Mouse (Mus musculus) kidney, adult 18-20 months (tissue): ENCODE data around the gene Kcne4.

ENCODE experiments used
- DNase-seq: peaks from one replicate; pipeline ENCODE4 v3.0.0; 2021

Kcne4 gene

DNA sequence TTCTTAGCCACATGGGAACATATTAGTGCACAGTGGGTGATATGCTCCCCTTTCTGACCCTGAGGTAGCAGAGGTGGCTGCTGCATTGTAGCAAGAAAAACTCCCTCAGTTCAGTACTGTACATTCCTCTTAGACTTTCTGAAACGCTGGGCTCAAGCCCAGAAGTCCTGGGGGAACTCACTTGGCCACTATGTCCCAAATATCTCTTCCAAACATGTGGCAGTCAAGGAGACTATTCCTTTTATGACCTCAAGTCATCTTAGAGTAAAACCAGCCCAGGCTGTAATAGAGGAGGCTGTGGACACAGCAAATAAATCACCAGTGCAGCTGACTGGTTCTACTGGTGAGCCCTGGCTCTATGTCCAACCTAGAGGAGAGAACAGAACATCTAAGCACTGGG, 45.7 kb downstream of the Kcne4 start:
- DNase-seq, result no peak

DNA sequence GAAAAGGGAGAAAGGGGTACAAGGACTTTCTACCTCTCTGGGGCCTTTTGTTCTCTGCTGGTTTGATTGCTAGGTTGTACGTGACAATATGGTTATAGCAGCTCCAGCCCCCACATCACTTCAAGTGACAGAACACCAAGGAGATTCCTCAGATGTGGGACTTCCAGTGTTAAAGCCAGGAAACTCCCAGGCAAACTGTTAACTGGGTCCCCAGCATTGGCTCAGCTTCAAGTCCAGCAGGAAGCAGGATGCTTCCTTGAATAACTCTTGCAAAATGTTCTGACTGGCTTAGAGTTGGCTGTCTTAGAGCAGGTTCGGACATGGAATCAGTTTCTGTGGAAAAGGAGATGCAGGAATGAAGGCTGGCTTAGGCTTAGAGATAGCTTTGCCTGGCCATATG, 47.3 kb downstream of the Kcne4 start:
- no peak for DNase-seq

DNA sequence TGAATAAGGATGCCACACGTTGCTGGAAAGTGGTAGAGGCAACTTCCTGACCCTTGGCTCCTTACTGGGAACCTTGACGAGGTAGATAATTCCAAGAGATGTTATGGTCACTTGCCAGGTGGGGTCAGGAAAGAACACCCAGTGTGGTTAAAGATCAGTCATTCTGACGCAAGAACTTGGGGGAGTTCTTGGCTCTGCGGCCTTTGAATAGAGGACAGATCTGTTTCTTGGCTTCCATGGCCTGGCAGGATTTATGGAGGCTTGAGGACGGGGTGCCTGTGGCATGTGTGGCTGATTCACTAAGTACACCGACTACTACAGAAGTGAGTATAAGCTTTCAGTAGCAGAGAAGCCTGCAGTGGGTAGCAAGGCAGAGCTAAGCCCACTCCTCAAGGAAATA, 47.8 kb downstream of the Kcne4 start:
- peak; percentile 64 for DNase-seq

DNA sequence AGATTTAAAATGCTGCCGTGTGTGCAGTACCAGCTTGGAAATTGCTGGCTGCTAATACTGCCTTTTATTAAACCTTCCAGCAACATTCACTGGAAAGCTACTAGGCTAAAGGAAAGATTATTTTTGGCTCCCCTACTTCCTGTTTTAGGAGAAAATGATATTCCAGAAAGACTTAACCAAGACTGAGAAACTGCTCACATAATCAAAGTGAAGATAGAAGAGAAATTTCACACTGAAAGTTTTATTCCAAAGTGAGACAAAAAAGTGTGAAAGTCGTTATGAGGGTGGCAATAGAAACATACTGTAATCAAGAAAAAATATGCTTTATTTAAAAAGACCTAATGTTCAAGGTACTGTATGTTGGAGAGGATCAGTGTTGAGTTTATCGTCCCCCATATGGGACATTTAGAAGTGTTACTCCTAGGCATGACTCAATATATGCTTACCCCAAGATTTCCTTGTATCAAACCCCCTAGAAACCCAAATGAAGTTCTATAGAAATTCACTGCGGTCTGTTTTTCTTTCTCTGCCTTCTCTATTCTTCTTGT, 48.3 kb downstream of the Kcne4 start:
- DNase-seq, result no peak

DNA sequence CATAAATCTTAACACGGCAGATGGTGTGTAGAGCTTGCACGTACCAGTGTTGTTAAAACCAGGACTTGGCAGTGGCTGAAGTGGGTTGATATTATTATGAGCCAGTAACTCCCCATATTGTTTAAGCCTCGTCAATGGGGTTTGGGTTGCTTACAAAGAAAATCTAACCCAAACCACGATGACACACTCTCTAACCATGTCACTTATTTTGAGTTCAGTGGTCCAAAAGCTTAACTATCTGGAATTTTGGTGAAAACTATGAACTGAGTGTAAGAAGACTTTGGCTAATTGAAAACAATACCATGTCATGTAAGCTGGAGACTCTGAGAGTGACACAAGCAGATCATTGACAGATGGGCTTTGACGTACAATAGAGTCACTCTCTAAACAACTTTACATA, 49.4 kb downstream of the Kcne4 start:
- no peak for DNase-seq

DNA sequence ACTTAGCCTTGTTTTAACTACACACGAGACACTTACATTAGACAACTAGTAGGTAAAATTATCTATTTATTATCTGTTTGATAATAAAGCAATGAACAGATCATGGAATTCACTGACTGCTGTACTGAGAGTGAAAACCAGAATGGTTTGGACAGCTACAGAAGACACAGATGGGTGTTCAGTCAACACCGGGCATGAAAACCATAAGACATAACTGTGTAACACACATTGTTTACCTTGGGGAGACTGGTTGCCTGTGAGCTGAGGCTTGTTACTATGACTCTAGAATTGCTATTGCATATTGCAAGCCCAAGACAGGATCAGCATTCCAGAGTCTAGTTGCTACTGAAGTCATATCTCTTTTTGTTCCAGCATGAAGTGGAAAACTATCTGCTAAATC, 49.9 kb downstream of the Kcne4 start:
- DNase-seq, result no peak
